Mouse (Mus musculus): ENCODE measurements at regions not wholly inside any gene's neighbourhood (a gene's known extent, or its start where the extent isn't known, plus 50 kb on each side); places are given as distances from the start of the nearest gene placed in this dataset.

- DNase-seq (ENCODE audit: extremely low read depth, low read depth, low spot score): no peak
Measured at GRCm38 (mm10) chr1:186379938-186380847, 263.1 kb upstream of the Lyplal1 start.

GRCm38 (mm10) chr1:186376906-186377623 is 260.0 kb upstream of the Lyplal1 start:
- DNase-seq (ENCODE audit: extremely low read depth, low read depth, low spot score): no peak

GRCm38 (mm10) chr1:186374009-186374649 is 257.0 kb upstream of the Lyplal1 start:
- DNase-seq (ENCODE audit: extremely low read depth, low read depth, low spot score): no peak

GRCm38 (mm10) chr1:186373386-186373785 is 256.3 kb upstream of the Lyplal1 start:
- DNase-seq (ENCODE audit: extremely low read depth, low read depth, low spot score): no peak

- DNase-seq (ENCODE audit: extremely low read depth, low read depth, low spot score): no peak
Measured at GRCm38 (mm10) chr1:186372770-186373353, 255.8 kb upstream of the Lyplal1 start.

GRCm38 (mm10) chr1:186363356-186363755 is 246.2 kb upstream of the Lyplal1 start:
- no peak for DNase-seq (ENCODE audit: extremely low read depth, low read depth, low spot score)

GRCm38 (mm10) chr1:186358011-186358670 is 241.0 kb upstream of the Lyplal1 start:
- DNase-seq (ENCODE audit: extremely low read depth, low read depth, low spot score): no peak

GRCm38 (mm10) chr1:186354742-186355141 is 237.6 kb upstream of the Lyplal1 start:
- DNase-seq (ENCODE audit: extremely low read depth, low read depth, low spot score): no peak

GRCm38 (mm10) chr1:186354072-186354471 is 237.0 kb upstream of the Lyplal1 start:
- DNase-seq (ENCODE audit: extremely low read depth, low read depth, low spot score): no peak

GRCm38 (mm10) chr1:186350381-186350780 is 233.3 kb upstream of the Lyplal1 start:
- no peak for DNase-seq (ENCODE audit: extremely low read depth, low read depth, low spot score)

- no peak for DNase-seq (ENCODE audit: extremely low read depth, low read depth, low spot score)
Measured at GRCm38 (mm10) chr1:186349966-186350365, 232.9 kb upstream of the Lyplal1 start.

- no peak for DNase-seq (ENCODE audit: extremely low read depth, low read depth, low spot score)
Measured at GRCm38 (mm10) chr1:186347413-186348147, 230.5 kb upstream of the Lyplal1 start.

GRCm38 (mm10) chr1:186345449-186345848 is 228.3 kb upstream of the Lyplal1 start:
- no peak for DNase-seq (ENCODE audit: extremely low read depth, low read depth, low spot score)

- DNase-seq (ENCODE audit: extremely low read depth, low read depth, low spot score): no peak
Measured at GRCm38 (mm10) chr1:186342931-186343506, 225.9 kb upstream of the Lyplal1 start.

GRCm38 (mm10) chr1:186342391-186342790 is 225.3 kb upstream of the Lyplal1 start:
- DNase-seq (ENCODE audit: extremely low read depth, low read depth, low spot score): no peak

GRCm38 (mm10) chr1:186341878-186342277 is 224.8 kb upstream of the Lyplal1 start:
- no peak for DNase-seq (ENCODE audit: extremely low read depth, low read depth, low spot score)

- no peak for DNase-seq (ENCODE audit: extremely low read depth, low read depth, low spot score)
Measured at GRCm38 (mm10) chr1:186340701-186341100, 223.6 kb upstream of the Lyplal1 start.

GRCm38 (mm10) chr1:186317285-186317684 is 200.2 kb upstream of the Lyplal1 start:
- no peak for DNase-seq (ENCODE audit: extremely low read depth, low read depth, low spot score)

GRCm38 (mm10) chr1:186314180-186314579 is 197.1 kb upstream of the Lyplal1 start:
- no peak for DNase-seq (ENCODE audit: extremely low read depth, low read depth, low spot score)

- no peak for DNase-seq (ENCODE audit: extremely low read depth, low read depth, low spot score)
Measured at GRCm38 (mm10) chr1:186312698-186313097, 195.6 kb upstream of the Lyplal1 start.

Measured in fat pad, adult 2 months (tissue).